Mouse (Mus musculus): ENCODE results near the gene Kitl.

The Kitl gene

GRCm38 (mm10) chr10:100015370-100016325 lies at the start of gene Kitl:
TSS of gene Kitl (plus strand) at chr10:100015630.
- peak; percentile 82 to 91 for DNase-seq (ENCODE audit: low spot score in 2 of 2)

DNA sequence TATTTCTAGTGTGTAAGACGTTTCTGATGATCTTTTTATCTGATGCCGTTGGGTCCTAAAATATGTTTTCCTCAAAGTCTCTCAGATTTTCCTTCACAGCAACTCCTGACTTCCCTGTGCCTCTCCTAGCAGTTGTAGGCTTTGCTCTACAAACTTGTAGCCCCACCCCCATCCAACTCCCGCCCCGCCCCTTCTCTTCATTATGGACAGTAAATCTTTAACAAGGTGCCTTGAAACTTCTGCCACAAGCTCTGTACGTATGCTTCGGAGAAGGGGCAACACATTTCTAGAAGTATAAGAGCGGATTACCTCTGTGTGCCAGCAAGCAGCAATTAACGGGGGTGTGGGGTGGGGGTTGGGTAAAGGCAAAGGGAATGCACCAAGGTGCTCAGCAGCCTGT lies 42.6 kb upstream of the Kitl start:
- no peak for DNase-seq (ENCODE audit: low spot score in 2 of 2)

DNA sequence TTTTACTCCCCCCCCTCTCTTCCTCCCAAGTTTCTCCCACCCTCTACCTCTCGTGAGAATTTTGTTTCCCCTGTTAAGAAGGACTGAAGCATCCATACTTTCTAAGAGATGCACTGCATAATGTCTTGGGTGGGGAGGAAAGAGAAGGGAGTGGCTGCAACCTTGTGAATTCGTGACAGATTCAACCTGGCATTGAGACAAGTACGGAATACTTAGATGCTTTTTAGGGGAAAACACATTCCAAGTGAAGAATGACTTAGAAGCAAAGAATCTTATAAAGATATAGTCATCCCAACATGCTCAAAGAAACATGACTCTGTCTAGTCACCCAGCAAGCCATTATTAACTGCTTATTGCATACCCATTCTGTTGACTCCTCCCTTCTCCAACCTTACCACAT lies 35.3 kb upstream of the Kitl start:
- DNase-seq (ENCODE audit: low spot score in 2 of 2), result no peak

- no peak for DNase-seq (ENCODE audit: low spot score in 2 of 2)
Measured at GRCm38 (mm10) chr10:99980916-99981315, 34.5 kb upstream of the Kitl start.

DNA sequence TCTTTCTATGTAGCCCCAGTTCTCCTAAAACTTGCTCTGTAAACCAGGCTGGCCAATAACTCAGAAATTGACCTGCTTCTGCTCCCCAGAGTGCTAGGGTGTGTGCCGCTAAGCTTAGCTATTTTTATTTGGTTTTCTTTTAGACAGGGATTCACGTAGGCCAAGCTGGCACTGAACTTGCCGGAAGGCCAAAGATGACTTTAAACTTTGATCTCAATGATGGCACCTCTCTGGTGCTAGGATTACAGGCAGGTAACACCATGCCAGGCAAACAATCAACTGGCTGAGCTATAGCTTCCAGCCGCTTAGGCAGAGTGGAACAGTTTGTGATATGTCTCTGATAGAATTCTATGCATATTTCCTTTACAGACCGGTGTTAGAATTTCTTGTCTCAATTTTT lies 33.5 kb upstream of the Kitl start:
- no peak for DNase-seq (ENCODE audit: low spot score in 2 of 2)

DNA sequence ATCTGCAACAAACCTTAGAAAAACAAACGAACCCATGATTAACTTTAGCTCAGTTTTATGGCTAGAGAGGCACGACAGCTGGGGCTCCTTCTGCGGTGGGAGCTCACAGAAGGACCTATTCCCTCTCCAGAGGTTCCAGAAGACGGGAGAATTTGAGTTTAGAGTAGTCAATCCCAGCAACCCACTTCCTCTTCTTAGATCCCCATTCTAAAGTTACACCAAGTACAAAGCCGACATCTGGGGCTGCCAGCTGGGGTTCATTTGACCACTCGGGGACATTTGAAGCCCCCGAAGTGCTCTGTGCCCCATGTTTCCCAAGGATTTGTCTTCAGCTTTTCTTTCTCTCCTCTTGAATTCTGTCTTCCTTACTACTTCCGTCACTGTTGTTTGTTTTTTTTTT lies 28.7 kb upstream of the Kitl start:
- no peak for DNase-seq (ENCODE audit: low spot score in 2 of 2)

- DNase-seq (ENCODE audit: low spot score in 2 of 2), result peak in 1 of 2 experiments; percentile 15
Measured at GRCm38 (mm10) chr10:99989758-99990157, 25.7 kb upstream of the Kitl start.

- no peak for DNase-seq (ENCODE audit: low spot score in 2 of 2)
Measured at GRCm38 (mm10) chr10:99992121-99992520, 23.3 kb upstream of the Kitl start.

GRCm38 (mm10) chr10:100001452-100001851 lies 14.0 kb upstream of the Kitl start:
- DNase-seq (ENCODE audit: low spot score in 2 of 2), result no peak

DNA sequence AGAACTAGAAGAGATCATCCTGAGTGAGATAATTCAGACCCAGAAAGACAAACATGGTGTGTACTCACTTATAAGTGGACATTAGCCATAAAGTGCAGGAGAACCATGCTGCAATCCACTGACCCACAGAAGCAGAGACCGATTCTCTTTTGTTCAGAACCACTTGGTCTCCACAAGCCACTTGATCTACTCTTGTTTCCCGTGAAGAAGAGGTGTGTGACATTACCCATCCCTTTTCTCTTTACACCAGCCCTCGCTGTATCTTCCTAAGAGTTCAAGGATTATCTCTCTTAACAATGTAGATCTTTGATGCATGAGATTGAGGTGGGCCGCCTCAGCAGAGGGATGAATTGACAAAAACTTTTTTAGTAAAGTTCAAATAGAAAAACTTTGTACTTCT lies 11.6 kb upstream of the Kitl start:
- no peak for DNase-seq (ENCODE audit: low spot score in 2 of 2)

- DNase-seq (ENCODE audit: low spot score in 2 of 2), result no peak
Measured at GRCm38 (mm10) chr10:100009681-100010080, 5.7 kb upstream of the Kitl start.

- no peak for DNase-seq (ENCODE audit: low spot score in 2 of 2)
Measured at GRCm38 (mm10) chr10:100010291-100010690, 5.1 kb upstream of the Kitl start.

DNA sequence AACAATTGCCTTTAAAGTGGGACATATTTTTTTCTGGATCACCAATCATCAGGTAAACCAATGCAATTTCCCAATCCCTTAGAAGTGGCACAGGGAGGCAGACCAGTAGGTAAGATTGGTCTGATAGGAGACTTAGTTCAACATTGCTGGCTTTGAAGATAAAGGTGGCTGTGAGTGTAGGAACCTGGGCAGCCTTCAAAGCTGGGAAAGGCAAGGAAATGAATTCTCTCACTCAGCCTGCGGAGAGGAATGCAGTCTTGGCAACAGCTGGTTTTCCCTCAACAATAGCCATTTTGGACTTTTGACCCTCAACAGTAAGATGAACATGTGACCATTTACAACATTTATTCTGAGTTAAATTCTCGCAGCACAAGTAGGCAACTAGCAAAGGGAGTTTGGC lies 1.3 kb upstream of the Kitl start:
- no peak for DNase-seq (ENCODE audit: low spot score in 2 of 2)

- DNase-seq (ENCODE audit: low spot score in 2 of 2), result no peak
Measured at GRCm38 (mm10) chr10:100016326-100016709, 888 bp downstream of the Kitl start.

GRCm38 (mm10) chr10:100016941-100017770 lies 1.7 kb downstream of the Kitl start:
- peak in 1 of 2 experiments; percentile 37 for DNase-seq (ENCODE audit: low spot score in 2 of 2)

- no peak for DNase-seq (ENCODE audit: low spot score in 2 of 2)
Measured at GRCm38 (mm10) chr10:100017771-100018070, 2.3 kb downstream of the Kitl start.

GRCm38 (mm10) chr10:100018493-100018892 lies 3.1 kb downstream of the Kitl start:
- DNase-seq (ENCODE audit: low spot score in 2 of 2), result no peak

GRCm38 (mm10) chr10:100019246-100020195 lies 4.1 kb downstream of the Kitl start:
- DNase-seq (ENCODE audit: low spot score in 2 of 2), result no peak

DNA sequence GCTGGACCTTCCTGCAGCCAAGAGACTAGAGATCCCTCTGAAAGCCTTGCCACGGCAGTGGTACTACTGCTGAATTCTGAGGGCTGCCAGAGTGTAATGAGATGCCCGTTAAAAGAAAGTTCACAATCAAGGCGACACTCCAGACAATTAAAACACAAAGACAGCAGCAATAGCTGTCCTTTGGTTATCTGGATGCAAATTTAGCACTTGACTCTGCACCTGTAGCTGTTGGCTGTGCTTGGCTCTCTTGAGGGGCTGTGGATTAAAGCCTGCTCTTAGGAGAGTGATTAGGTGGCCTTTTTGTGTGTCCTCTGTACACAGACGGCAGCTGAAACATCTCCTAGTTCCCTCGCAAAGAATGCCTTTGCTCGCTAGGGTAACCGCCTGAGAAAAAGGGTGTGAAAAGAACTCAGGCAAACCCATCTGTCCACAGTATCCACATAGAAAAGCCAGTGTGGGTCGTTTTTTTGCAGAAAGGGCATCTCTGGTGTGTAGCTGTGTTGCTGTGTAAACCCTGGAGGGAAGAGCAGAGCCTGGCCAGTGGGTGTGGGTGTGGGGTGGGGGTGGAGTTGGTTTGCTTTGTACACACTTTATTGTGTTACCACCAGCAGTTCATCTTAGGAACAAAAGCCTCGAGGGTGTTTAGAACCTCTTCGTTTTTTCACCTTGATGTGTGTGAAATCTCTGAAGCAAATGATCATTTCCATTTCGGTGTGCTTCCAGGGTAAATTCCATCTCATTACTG lies 6.8 kb downstream of the Kitl start:
- DNase-seq (ENCODE audit: low spot score in 2 of 2), result no peak

DNA sequence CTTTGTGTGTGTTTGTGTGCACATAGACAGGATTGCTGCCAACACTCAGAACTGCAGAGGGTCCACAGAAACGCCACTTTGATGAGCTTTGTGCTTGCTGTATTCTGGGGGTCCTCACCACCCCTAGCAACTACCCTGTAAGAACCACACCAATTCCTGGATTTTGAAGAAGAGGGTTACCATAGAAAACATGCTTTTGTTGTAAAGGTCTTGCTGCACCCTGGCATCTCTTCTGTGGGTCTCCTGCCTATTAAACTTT lies 7.3 kb downstream of the Kitl start:
- DNase-seq (ENCODE audit: low spot score in 2 of 2), result no peak

DNA sequence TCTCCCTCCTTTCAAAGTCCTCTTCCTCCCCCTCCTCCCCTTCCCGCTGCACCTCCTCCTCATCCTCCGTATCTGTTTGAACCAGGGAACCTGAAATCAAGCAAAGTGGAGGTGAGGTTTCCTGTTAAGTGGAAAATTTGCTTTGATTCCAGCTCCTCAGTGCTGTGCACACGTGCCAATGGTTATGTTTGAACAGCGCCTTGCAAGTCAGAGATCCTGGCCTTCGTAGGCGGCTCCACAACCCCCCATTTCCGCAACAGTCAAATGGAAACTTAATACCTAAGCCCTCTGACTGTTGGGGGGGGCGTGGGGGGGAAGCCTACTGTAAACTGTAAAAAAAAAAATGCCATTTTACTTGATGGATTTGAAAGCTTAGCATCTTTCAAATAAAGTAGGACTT lies 10.2 kb downstream of the Kitl start:
- DNase-seq (ENCODE audit: low spot score in 2 of 2), result no peak

Measured in heart, adult 9 months (tissue).